Mouse (Mus musculus) granulocyte monocyte progenitor cell, adult 5-6 weeks (primary cell): ENCODE measurements around the gene Tbc1d32. TPM values are rescaled to one million over a fixed set of nuclear protein-coding genes. Genes with fewer than 3 reads are reported as not detected.
"Not testable (repeated sequence)": the region's sequence is repeated elsewhere in the genome, so short reads cannot be mapped to it uniquely, and the experiment has no call there.

Experiments used
- ATAC-seq: replicated peaks from 2 replicates; pipeline ENCODE4 v1.8.0; 2016; ENCODE audit warnings: mild to moderate bottlenecking, moderate TSS enrichment, inconsistent platforms; ENCODE audit not compliant: poor library complexity, severe bottlenecking
- total RNA-seq, 2 experiments: library from RNA; stranded (forward) in 1 of 2; stranded (reverse) in 1 of 2; fragments of 200-712, 200-1000 nt in 1 of 2; fragments of >200 nt in 1 of 2; fragmentation: Nextera tagmentation in 1 of 2; gene quantifications; 2 replicates each; pipeline ENCODE4 v1.2.3; 2014 to 2017

The Tbc1d32 gene
- total RNA-seq (2014; fragmentation: Nextera tagmentation) = 3.2 and 3.7 TPM in 2 replicates
- 7.0 and 7.9 TPM in 2 replicates for total RNA-seq (2017)

- ATAC-seq = peak; percentile 94
Measured at GRCm38 (mm10) chr10:56228568-56229209, at the start of gene Tbc1d32. Tbc1d32 (minus strand) TSS chr10:56228689.

- peak; percentile 39 for ATAC-seq
Measured at GRCm38 (mm10) chr10:56227771-56228275, 666 bp downstream of the Tbc1d32 start.

- ATAC-seq = no peak
Measured at GRCm38 (mm10) chr10:56215797-56216196, 12.7 kb downstream of the Tbc1d32 start.

GRCm38 (mm10) chr10:56210343-56210742 is 18.1 kb downstream of the Tbc1d32 start:
- no peak for ATAC-seq

- ATAC-seq = no peak
Measured at GRCm38 (mm10) chr10:56206802-56207404, 21.6 kb downstream of the Tbc1d32 start.

- no peak for ATAC-seq
Measured at GRCm38 (mm10) chr10:56204348-56204747, 24.1 kb downstream of the Tbc1d32 start.

GRCm38 (mm10) chr10:56199902-56200301 is 28.6 kb downstream of the Tbc1d32 start:
- no peak for ATAC-seq

GRCm38 (mm10) chr10:56198691-56199090 is 29.8 kb downstream of the Tbc1d32 start:
- no peak for ATAC-seq

GRCm38 (mm10) chr10:56194310-56194709 is 34.2 kb downstream of the Tbc1d32 start:
- no peak for ATAC-seq

GRCm38 (mm10) chr10:56181727-56182126 is 46.8 kb downstream of the Tbc1d32 start:
- no peak for ATAC-seq

- no peak for ATAC-seq
Measured at GRCm38 (mm10) chr10:56173184-56173583, 55.3 kb downstream of the Tbc1d32 start.

GRCm38 (mm10) chr10:56167721-56168120 is 60.8 kb downstream of the Tbc1d32 start:
- not testable (repeated sequence) for ATAC-seq

GRCm38 (mm10) chr10:56165758-56166157 is 62.7 kb downstream of the Tbc1d32 start:
- no peak for ATAC-seq

GRCm38 (mm10) chr10:56164411-56164810 is 64.1 kb downstream of the Tbc1d32 start:
- no peak for ATAC-seq

- no peak for ATAC-seq
Measured at GRCm38 (mm10) chr10:56158748-56159147, 69.7 kb downstream of the Tbc1d32 start.

GRCm38 (mm10) chr10:56158207-56158606 is 70.3 kb downstream of the Tbc1d32 start:
- no peak for ATAC-seq

GRCm38 (mm10) chr10:56156956-56157355 is 71.5 kb downstream of the Tbc1d32 start:
- no peak for ATAC-seq

- no peak for ATAC-seq
Measured at GRCm38 (mm10) chr10:56148920-56149319, 79.6 kb downstream of the Tbc1d32 start.

GRCm38 (mm10) chr10:56137191-56137590 is 91.3 kb downstream of the Tbc1d32 start:
- no peak for ATAC-seq

GRCm38 (mm10) chr10:56129642-56130041 is 98.8 kb downstream of the Tbc1d32 start:
- ATAC-seq = no peak

GRCm38 (mm10) chr10:56126972-56127371 is 101.5 kb downstream of the Tbc1d32 start:
- no peak for ATAC-seq
